Mouse (Mus musculus) ES-E14 (cell line): ENCODE results near the gene Tmem59l.

Experiments used
- CHD2 ChIP-seq: IDR thresholded peaks from 2 replicates; pipeline ENCODE4 v1.6.1; 2014; ENCODE audit warnings: mild to moderate bottlenecking, low read depth, low read length, inconsistent platforms
- HCFC1 ChIP-seq: IDR thresholded peaks from 2 replicates; pipeline ENCODE4 v1.6.1; 2012; ENCODE audit warnings: low read length, inconsistent platforms, borderline replicate concordance; ENCODE audit not compliant: insufficient read depth
- MAFK ChIP-seq: IDR thresholded peaks from 2 replicates; pipeline ENCODE4 v1.6.1; 2014; ENCODE audit warnings: mild to moderate bottlenecking, low read depth, low read length, inconsistent platforms; ENCODE audit not compliant: insufficient read depth
- ZNF384 ChIP-seq: IDR thresholded peaks from 2 replicates; pipeline ENCODE4 v1.6.1; 2012; ENCODE audit warnings: low read depth, low read length, inconsistent platforms

GRCm38 (mm10) chr8:70529299-70529698 lies 42.1 kb upstream of the Tmem59l start:
- TF ChIP-seq HCFC1 (no peak), CHD2 (no peak), MAFK (no peak), ZNF384 (no peak)
